In the genomic region with DNA sequence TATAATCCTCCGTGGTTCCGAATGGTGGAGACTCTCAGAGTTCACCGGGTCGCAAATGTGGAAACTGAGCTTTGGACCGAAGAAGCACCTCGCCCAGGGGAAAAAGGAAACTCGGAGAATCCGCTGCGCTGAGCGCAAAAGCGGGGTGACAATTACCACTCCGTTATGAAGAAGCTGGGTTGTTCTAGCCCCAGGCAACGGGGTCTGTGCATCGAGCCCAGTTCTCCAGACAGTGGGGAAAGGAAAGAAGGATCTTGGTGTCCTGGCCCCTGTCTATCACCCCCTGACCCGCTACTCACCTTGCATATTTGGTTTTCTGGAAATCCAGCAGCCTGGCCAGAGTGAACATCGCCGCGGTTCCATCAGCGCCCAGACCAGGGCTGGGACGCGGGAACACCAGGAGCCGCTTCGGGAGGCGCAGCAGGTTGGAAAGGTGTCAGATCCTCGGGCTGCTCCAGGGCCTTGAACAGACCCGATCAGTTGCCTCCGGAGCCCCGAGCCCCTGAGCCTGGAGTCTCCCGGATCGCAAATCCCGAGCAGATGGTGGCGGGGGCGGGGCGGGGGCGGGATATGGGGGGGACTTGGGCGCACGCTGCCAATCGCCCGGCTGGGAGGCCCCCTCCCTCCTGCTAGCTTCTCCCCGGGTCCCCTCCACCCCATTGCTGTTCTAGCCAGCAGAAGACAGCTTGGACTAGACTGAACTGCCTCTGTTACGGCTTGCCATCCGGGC, we compare ENCODE assay signal across 8 mouse cellular contexts. TPM values are rescaled to one million over a fixed set of nuclear protein-coding genes. Genes with fewer than 3 reads are reported as not detected.
DNase-seq lines count a peak whose midpoint lies in the region; ATAC-seq and TF ChIP-seq lines count a peak whose summit lies in the region.

A gene (minus strand): TSS at position 542 of the 730 bp plus-strand sequence.

- 4% methylated on average over 42 of the region's 42 CpGs for WGBS in heart, embryonic 13.5 days
- 5% methylated on average over 42 of the region's 42 CpGs for WGBS in liver, postnatal 0 days (ENCODE audit: insufficient replicate concordance)
- 3% methylated on average over 42 of the region's 42 CpGs for WGBS in stomach, embryonic 16.5 days

- no peak for TF ChIP-seq CTCF in embryonic fibroblast, embryonic 13.5 days (IDR thresholded peaks at IDR 0.05; ENCODE audit: borderline replicate concordance, insufficient read depth, low read length)
- no peak for TF ChIP-seq CTCF in liver, postnatal 0 days (IDR thresholded peaks at IDR 0.05; ENCODE audit: low read depth)

- peak within 1 kb of the TSS; percentile 48 for H3K4me3 ChIP-seq in heart, embryonic 13.5 days
- H3K4me3 ChIP-seq in embryonic fibroblast, embryonic 13.5 days (ENCODE audit: insufficient read depth, low read length), result 0 out of 2 replicates have a peak within 1 kb of the TSS, but pooled peaks have one; percentile 8
- peak within 1 kb of the TSS; percentile 53 for H3K4me3 ChIP-seq in liver, postnatal 0 days (ENCODE audit: low read depth, low read length)
- peak within 1 kb of the TSS; percentile 38 for H3K4me3 ChIP-seq in stomach, embryonic 16.5 days (replicated peaks; ENCODE audit: low read length)

- no peak for ATAC-seq in heart, embryonic 13.5 days (ENCODE audit: extremely low read depth, insufficient number of reproducible peaks, low FRiP score, low TSS enrichment)
- ATAC-seq in liver, postnatal 0 days, result no peak; the same call in 1 of the 2 replicates
- peak; percentile 68; the same call in 1 of the 2 replicates for ATAC-seq in stomach, embryonic 16.5 days (ENCODE audit: insufficient read depth, low FRiP score)

- H3K4me1 ChIP-seq in heart, embryonic 13.5 days, result peaks cover 10% of the 10 kb centered on the region
- no peaks in the 10 kb centered on the region for H3K4me1 ChIP-seq in embryonic fibroblast, embryonic 13.5 days (ENCODE audit: control insufficient read depth, insufficient read depth, low read length)
- peaks cover 13% of the 10 kb centered on the region for H3K4me1 ChIP-seq in liver, postnatal 0 days (ENCODE audit: insufficient read depth)
- no peaks in the 10 kb centered on the region for H3K4me1 ChIP-seq in stomach, embryonic 16.5 days (ENCODE audit: control insufficient read depth, insufficient read depth, low read length)

- no peak for TF ChIP-seq POLR2A in embryonic fibroblast, embryonic 13.5 days (IDR thresholded peaks at IDR 0.05; ENCODE audit: low read depth, low read length)

- no peak within 1 kb of the TSS for H3K27ac ChIP-seq in heart, embryonic 13.5 days (replicated peaks)
- H3K27ac ChIP-seq in embryonic fibroblast, embryonic 13.5 days (ENCODE audit: insufficient read depth, low read length), result no peak within 1 kb of the TSS
- H3K27ac ChIP-seq in liver, postnatal 0 days (ENCODE audit: low read depth), result no peak within 1 kb of the TSS
- no peak within 1 kb of the TSS for H3K27ac ChIP-seq in stomach, embryonic 16.5 days (ENCODE audit: low read length)

- no peaks in the 10 kb centered on the region for H3K36me3 ChIP-seq in heart, embryonic 13.5 days
- H3K36me3 ChIP-seq in liver, postnatal 0 days (replicated peaks; ENCODE audit: insufficient read depth, low read length), result no peaks in the 10 kb centered on the region
- H3K36me3 ChIP-seq in stomach, embryonic 16.5 days (ENCODE audit: control insufficient read depth, insufficient read depth, low read length), result no peaks in the 10 kb centered on the region

- peaks cover 55% of the 10 kb centered on the region for H3K27me3 ChIP-seq in heart, embryonic 13.5 days (replicated peaks)
- H3K27me3 ChIP-seq in liver, postnatal 0 days (ENCODE audit: insufficient read depth, low read length), result peaks cover 16% of the 10 kb centered on the region; the same call in 1 of the 2 replicates
- peaks cover 17% of the 10 kb centered on the region; the same call in 1 of the 2 replicates for H3K27me3 ChIP-seq in stomach, embryonic 16.5 days (ENCODE audit: control insufficient read depth, insufficient read depth, low read length)

- H3K9ac ChIP-seq in heart, embryonic 13.5 days, result peak within 1 kb of the TSS; percentile 74
- peak within 1 kb of the TSS; percentile 40 for H3K9ac ChIP-seq in liver, postnatal 0 days (replicated peaks)
- peak within 1 kb of the TSS; percentile 36 for H3K9ac ChIP-seq in stomach, embryonic 16.5 days (ENCODE audit: low read length)

- H3K9me3 ChIP-seq in heart, embryonic 13.5 days, result no peaks in the 10 kb centered on the region
- no peaks in the 10 kb centered on the region for H3K9me3 ChIP-seq in liver, postnatal 0 days (ENCODE audit: low read length)
- no peaks in the 10 kb centered on the region for H3K9me3 ChIP-seq in stomach, embryonic 16.5 days (replicated peaks; ENCODE audit: control insufficient read depth, low read length)

- DNase-seq in heart, adult 18-20 months, result no peak
- DNase-seq in adrenal gland, postnatal 14 days, result peak; percentile 39
- peak; percentile 65 to 75 for DNase-seq in layer of hippocampus, adult 8-10 months (ENCODE audit: low spot score in 2 of 2)
- peak; percentile 49 for DNase-seq in liver, postnatal 0 days
- no peak for DNase-seq in c-Kit-positive CD71-positive TER-119-positive erythroid progenitor cells, embryonic 14.5 days (ENCODE audit: low spot score)

- no peak for TF ChIP-seq EP300 in liver, postnatal 0 days (IDR thresholded peaks at IDR 0.05; ENCODE audit: low read depth)

- peak within 1 kb of the TSS; percentile 77 for H3K4me2 ChIP-seq in heart, embryonic 13.5 days
- peak within 1 kb of the TSS; percentile 65 for H3K4me2 ChIP-seq in liver, postnatal 0 days (ENCODE audit: low read depth, low read length)
- H3K4me2 ChIP-seq in stomach, embryonic 16.5 days (ENCODE audit: low read depth, low read length), result peak within 1 kb of the TSS; percentile 65

RNA-seq across cellular contexts. Expression of the gene that starts here (rescaled TPM):
- 0.24 and 1.0 TPM in 2 replicates for polyA plus RNA-seq in heart, embryonic 13.5 days (2015; fragmentation: Nextera tagmentation; extraction: Ambion mirVana)
- 1 to 10 TPM in 1 of 2 experiments, not detected in 1; 2.1 TPM for total RNA-seq in heart, adult 18-20 months (2021)
- 39.2 and 59.5 TPM in 2 replicates for total RNA-seq in adrenal gland, postnatal 14 days (2021)
- polyA plus RNA-seq in embryonic fibroblast, embryonic 13.5 days (2011; ENCODE audit: insufficient read length, low read depth, missing spikeins), result not detected in 2 replicates
- total RNA-seq in layer of hippocampus, adult 8-10 months (2022), result 100 to 1,000 TPM; 134 to 158 (median 153) TPM
- 9.1 and 11.8 TPM in 2 replicates for polyA plus RNA-seq in liver, postnatal 0 days (2015; fragmentation: Nextera tagmentation; extraction: Ambion mirVana)
- 3.3 and 3.6 TPM in 2 replicates for polyA plus RNA-seq in stomach, embryonic 16.5 days (2015; fragmentation: Nextera tagmentation; extraction: Ambion mirVana)

Comparison
In these comparisons a context has a peak if more than half of its experiments do, and no peak if none do; other contexts are left out.
1. RNA of the gene that starts here (total RNA-seq): 134 to 158 TPM in layer of hippocampus, adult 8-10 months and 39.2 to 59.5 TPM in adrenal gland, postnatal 14 days; 2.1 TPM in heart, adult 18-20 months; every median in the first group is over 10 times any median in the second.
2. DNase-seq: peak in adrenal gland, postnatal 14 days (single experiment), layer of hippocampus, adult 8-10 months (2 of 2) and liver, postnatal 0 days (single experiment); none in heart, adult 18-20 months (0 of 2) and c-Kit-positive CD71-positive TER-119-positive erythroid progenitor cells, embryonic 14.5 days (single experiment).
3. Peak in every context shown above with its lines, with median percentiles within 50 percentile points of each other: H3K4me2 ChIP-seq, H3K4me3 ChIP-seq and H3K9ac ChIP-seq.